ENCODE assay signal across 34 mouse cellular contexts in genomic region chr19:59954936-59955335, GRCm38 (mm10).
"Had no signal": no experiment of that assay in that cellular context is flagged by ENCODE, and none has a peak within 500 bp of the region (broad histone marks: within the 10 kb centered on the region; RNA-seq: fewer than 3 reads in every experiment).

No protein-coding gene starts in this region.

- H3K4me1 ChIP-seq: heart, embryonic 12.5 days; heart, embryonic 13.5 days; heart, embryonic 15.5 days; hindbrain, embryonic 10.5 days; hindbrain, embryonic 12.5 days; hindbrain, embryonic 13.5 days; hindbrain, embryonic 15.5 days; intestine, embryonic 15.5 days had no signal

- DNase-seq: heart, postnatal 10 days; heart, postnatal 14 days; heart, postnatal 36 days; heart, postnatal 4 days; kidney, adult 11 months; kidney, adult 18-20 months; kidney, adult 2 months; kidney, adult 8-10 months; kidney, adult 9 months; kidney, postnatal 10 days; kidney, postnatal 14 days; kidney, postnatal 25 days; kidney, postnatal 36 days; kidney, postnatal 4 days; layer of hippocampus, adult 9-11 months; layer of hippocampus, postnatal 36 days had no signal

- ATAC-seq: hindbrain, embryonic 16.5 days; hindbrain, postnatal 0 days; inflammation-experienced regulatory T-cells, adult 6 months; intestine, embryonic 15.5 days; intestine, embryonic 16.5 days; intestine, postnatal 0 days had no signal

- H3K27me3 ChIP-seq: heart, embryonic 13.5 days; heart, embryonic 15.5 days; hindbrain, embryonic 12.5 days; hindbrain, embryonic 13.5 days; hindbrain, embryonic 15.5 days; intestine, embryonic 15.5 days; kidney, embryonic 15.5 days had no signal

- H3K4me2 ChIP-seq: heart, embryonic 12.5 days; heart, embryonic 13.5 days; heart, embryonic 15.5 days; hindbrain, embryonic 12.5 days; hindbrain, embryonic 13.5 days; hindbrain, embryonic 14.5 days; hindbrain, embryonic 15.5 days; intestine, embryonic 15.5 days; kidney, embryonic 15.5 days had no signal

- H3K9me3 ChIP-seq: heart, embryonic 12.5 days; heart, embryonic 13.5 days; heart, embryonic 15.5 days; hindbrain, embryonic 10.5 days; hindbrain, embryonic 12.5 days; hindbrain, embryonic 13.5 days; hindbrain, embryonic 15.5 days; intestine, embryonic 15.5 days; kidney, embryonic 15.5 days had no signal

- H3K36me3 ChIP-seq: heart, embryonic 12.5 days; heart, embryonic 13.5 days; heart, embryonic 15.5 days; hindbrain, embryonic 10.5 days; hindbrain, embryonic 12.5 days; hindbrain, embryonic 13.5 days; hindbrain, embryonic 15.5 days; intestine, embryonic 15.5 days; kidney, embryonic 15.5 days had no signal

- H3K9ac ChIP-seq: heart, embryonic 12.5 days; heart, embryonic 13.5 days; heart, embryonic 15.5 days; hindbrain, embryonic 12.5 days; hindbrain, embryonic 13.5 days; hindbrain, embryonic 14.5 days; hindbrain, embryonic 15.5 days; intestine, embryonic 15.5 days; kidney, embryonic 15.5 days had no signal

- H3K4me3 ChIP-seq: heart, embryonic 12.5 days; heart, embryonic 13.5 days; heart, embryonic 15.5 days; hindbrain, embryonic 10.5 days; hindbrain, embryonic 12.5 days; hindbrain, embryonic 13.5 days; hindbrain, embryonic 15.5 days; intestine, embryonic 15.5 days; kidney, embryonic 15.5 days; layer of hippocampus, adult 2 months; left cerebral cortex, adult 2 months had no signal

- H3K27ac ChIP-seq: heart, embryonic 13.5 days; heart, embryonic 15.5 days; hindbrain, embryonic 10.5 days; hindbrain, embryonic 12.5 days; hindbrain, embryonic 13.5 days; hindbrain, embryonic 14.5 days; hindbrain, embryonic 15.5 days; hindbrain, postnatal 0 days; intestine, embryonic 15.5 days; kidney, embryonic 15.5 days; kidney, postnatal 0 days; layer of hippocampus, adult 2 months; left cerebral cortex, adult 2 months had no signal
